Comparison of ENCODE assay signal across 8 mouse cellular contexts in the genomic region with DNA sequence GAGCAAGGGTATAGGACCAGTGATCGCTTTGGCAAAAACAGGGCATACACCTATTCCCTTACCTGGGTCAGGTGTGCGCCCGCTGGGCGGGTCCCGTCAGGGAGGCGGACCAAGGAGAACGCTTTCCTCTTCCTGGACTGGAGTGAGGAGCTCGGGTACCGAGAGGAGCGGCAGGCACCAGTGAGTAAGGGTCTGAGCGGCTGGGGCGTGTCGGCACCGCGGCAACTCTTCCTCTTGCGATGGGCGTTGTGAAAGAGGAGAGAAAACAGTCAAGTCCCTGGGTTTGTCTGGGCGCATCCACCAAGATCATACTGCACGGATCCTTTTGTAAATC. TPM values are rescaled to one million over a fixed set of nuclear protein-coding genes. Genes with fewer than 3 reads are reported as not detected.
DNase-seq lines count a peak whose midpoint lies in the region; ATAC-seq and TF ChIP-seq lines count a peak whose summit lies in the region.

No protein-coding gene starts in this region.

- peak overlapping the region; percentile 51 for H3K9ac ChIP-seq in limb, embryonic 15.5 days
- peak overlapping the region; percentile 87 for H3K9ac ChIP-seq in midbrain, embryonic 13.5 days (replicated peaks)

- no peak for TF ChIP-seq CTCF in kidney, adult 2 months (conservative IDR thresholded peaks at IDR 0.05; ENCODE audit: insufficient read depth, insufficient read length, low read depth, low read length)

- peak; percentile 57 for ATAC-seq in limb, embryonic 15.5 days (ENCODE audit: insufficient number of reproducible peaks, low FRiP score, low TSS enrichment, low read depth)
- peak; percentile 79 for ATAC-seq in midbrain, embryonic 13.5 days

- H3K27me3 ChIP-seq in heart, embryonic 10.5 days (ENCODE audit: insufficient read depth, poor library complexity, severe bottlenecking): no peaks in the 10 kb centered on the region
- H3K27me3 ChIP-seq in kidney, adult 2 months (replicated peaks; ENCODE audit: control insufficient read depth, insufficient read depth, low read length): no peaks in the 10 kb centered on the region
- no peaks in the 10 kb centered on the region for H3K27me3 ChIP-seq in limb, embryonic 15.5 days
- no peaks in the 10 kb centered on the region for H3K27me3 ChIP-seq in midbrain, embryonic 13.5 days
- no peaks in the 10 kb centered on the region for H3K27me3 ChIP-seq in splenic B cell, adult 2 months (ENCODE audit: control insufficient read depth, insufficient read depth, low read length, poor library complexity, severe bottlenecking)

- peak; percentile 41 for TF ChIP-seq POLR2A in kidney, adult 2 months (IDR thresholded peaks at IDR 0.05; ENCODE audit: low read depth, low read length)

- peak overlapping the region; percentile 80 for H3K4me3 ChIP-seq in heart, embryonic 10.5 days
- H3K4me3 ChIP-seq in kidney, adult 2 months (ENCODE audit: insufficient read depth, low read depth, low read length): peak overlapping the region; percentile 94
- H3K4me3 ChIP-seq in limb, embryonic 15.5 days: peak overlapping the region; percentile 72
- H3K4me3 ChIP-seq in midbrain, embryonic 13.5 days (replicated peaks): peak overlapping the region; percentile 64

- intact Hi-C loops in heart, postnatal 10 days (cut with DNase I): no loop called here

- WGBS in heart, embryonic 10.5 days: 2% methylated on average over 19 of the region's 19 CpGs
- under 1% methylated on average over 19 of the region's 19 CpGs for WGBS in kidney, adult 2 months
- WGBS in limb, embryonic 15.5 days: under 1% methylated on average over 19 of the region's 19 CpGs
- WGBS in midbrain, embryonic 13.5 days: under 1% methylated on average over 19 of the region's 19 CpGs

- 0 out of 2 replicates have a peak, but pooled peaks cover 3% of the 10 kb centered on the region for H3K36me3 ChIP-seq in heart, embryonic 10.5 days
- no peaks in the 10 kb centered on the region for H3K36me3 ChIP-seq in kidney, adult 2 months (ENCODE audit: control insufficient read depth, insufficient read depth, low read length)
- 0 out of 2 replicates have a peak, but pooled peaks cover 2% of the 10 kb centered on the region for H3K36me3 ChIP-seq in limb, embryonic 15.5 days
- no peaks in the 10 kb centered on the region for H3K36me3 ChIP-seq in midbrain, embryonic 13.5 days
- H3K36me3 ChIP-seq in splenic B cell, adult 2 months (ENCODE audit: control insufficient read depth, insufficient read depth, low read length, poor library complexity, severe bottlenecking): no peaks in the 10 kb centered on the region

- peak overlapping the region; percentile 91 for H3K27ac ChIP-seq in heart, embryonic 10.5 days
- H3K27ac ChIP-seq in kidney, adult 2 months (ENCODE audit: insufficient read depth, low read depth, low read length): peak overlapping the region; percentile 95
- H3K27ac ChIP-seq in limb, embryonic 15.5 days: no peak overlapping the region
- no peak overlapping the region for H3K27ac ChIP-seq in midbrain, embryonic 13.5 days

- H3K9me3 ChIP-seq in heart, embryonic 10.5 days: no peaks in the 10 kb centered on the region
- no peaks in the 10 kb centered on the region for H3K9me3 ChIP-seq in limb, embryonic 15.5 days
- H3K9me3 ChIP-seq in midbrain, embryonic 13.5 days: no peaks in the 10 kb centered on the region

- H3K4me2 ChIP-seq in limb, embryonic 15.5 days: peak overlapping the region; percentile 83
- H3K4me2 ChIP-seq in midbrain, embryonic 13.5 days (replicated peaks): peak overlapping the region; percentile 90

- peaks cover 6% of the 10 kb centered on the region for H3K4me1 ChIP-seq in heart, embryonic 10.5 days
- peaks cover 10% of the 10 kb centered on the region; the same call in 1 of the 2 replicates for H3K4me1 ChIP-seq in kidney, adult 2 months (ENCODE audit: control insufficient read depth, insufficient read depth, low read length)
- peaks cover 10% of the 10 kb centered on the region for H3K4me1 ChIP-seq in limb, embryonic 15.5 days
- H3K4me1 ChIP-seq in midbrain, embryonic 13.5 days (replicated peaks): peaks cover 25% of the 10 kb centered on the region

- peak; percentile 79 for DNase-seq in heart, embryonic 10.5 days (ENCODE audit: low spot score)
- DNase-seq in heart, postnatal 10 days: no peak
- peak; percentile 22 to 39 for DNase-seq in cerebellum, postnatal 4 days (ENCODE audit: low spot score in 2 of 2)
- DNase-seq in gastrocnemius, postnatal 10 days: peak; percentile 22
- DNase-seq in kidney, adult 2 months: peak; percentile 86
- peak; percentile 38 for DNase-seq in splenic B cell, adult 2 months (ENCODE audit: low read depth, low spot score)

RNA-seq across cellular contexts. Expression of gene Sh3yl1, which starts 0.5 kb away (rescaled TPM):
- 11.3 and 11.5 TPM in 2 replicates for polyA plus RNA-seq in heart, embryonic 10.5 days (2016; fragmentation: Nextera tagmentation; extraction: Ambion mirVana)
- total RNA-seq in heart, postnatal 10 days (2021): 1 to 10 TPM; 2.6 to 2.8 TPM
- total RNA-seq in gastrocnemius, postnatal 10 days (2021): 1 to 10 TPM; 1.9 to 2.7 TPM
- 11.6 and 13.5 TPM in 2 replicates for polyA plus RNA-seq in kidney, adult 2 months (2012; rRNA removed)
- 14.7 and 15.3 TPM in 2 replicates for polyA plus RNA-seq in limb, embryonic 15.5 days (2015; fragmentation: Nextera tagmentation; extraction: Ambion mirVana)
- 37.7 and 41.2 TPM in 2 replicates for polyA plus RNA-seq in midbrain, embryonic 13.5 days (2015; fragmentation: Nextera tagmentation; extraction: Ambion mirVana)

RNA-seq across cellular contexts. Expression of gene Acp1, which starts 0.6 kb away (rescaled TPM):
- polyA plus RNA-seq in heart, embryonic 10.5 days (2016; fragmentation: Nextera tagmentation; extraction: Ambion mirVana): 166 and 176 TPM in 2 replicates
- 10 to 100 TPM; 43.1 to 44.8 TPM for total RNA-seq in heart, postnatal 10 days (2021)
- 10 to 100 TPM; 41.4 to 49.6 TPM for total RNA-seq in gastrocnemius, postnatal 10 days (2021)
- 9.6 and 12.2 TPM in 2 replicates for polyA plus RNA-seq in kidney, adult 2 months (2012; rRNA removed)
- 132 and 146 TPM in 2 replicates for polyA plus RNA-seq in limb, embryonic 15.5 days (2015; fragmentation: Nextera tagmentation; extraction: Ambion mirVana)
- 137 and 163 TPM in 2 replicates for polyA plus RNA-seq in midbrain, embryonic 13.5 days (2015; fragmentation: Nextera tagmentation; extraction: Ambion mirVana)

RNA-seq across cellular contexts. Expression of gene Alkal2, which starts 27.9 kb away (rescaled TPM):
- polyA plus RNA-seq in heart, embryonic 10.5 days (2016; fragmentation: Nextera tagmentation; extraction: Ambion mirVana): 0.10 TPM in 1 of 2 replicates, not detected in the other
- total RNA-seq in heart, postnatal 10 days (2021): under 1 TPM; 0.34 to 0.35 TPM
- under 1 TPM; 0.63 to 0.87 TPM for total RNA-seq in gastrocnemius, postnatal 10 days (2021)
- 0.41 and 0.87 TPM in 2 replicates for polyA plus RNA-seq in kidney, adult 2 months (2012; rRNA removed)
- polyA plus RNA-seq in limb, embryonic 15.5 days (2015; fragmentation: Nextera tagmentation; extraction: Ambion mirVana): 1.5 and 2.1 TPM in 2 replicates
- polyA plus RNA-seq in midbrain, embryonic 13.5 days (2015; fragmentation: Nextera tagmentation; extraction: Ambion mirVana): 0.27 TPM in 1 of 2 replicates, not detected in the other

Comparison
In these comparisons a context has a peak if more than half of its experiments do, and no peak if none do; other contexts are left out.
1. DNase-seq: peak in heart, embryonic 10.5 days (single experiment), cerebellum, postnatal 4 days (2 of 2), gastrocnemius, postnatal 10 days (single experiment), kidney, adult 2 months (single experiment) and splenic B cell, adult 2 months (single experiment); none in heart, postnatal 10 days (0 of 2).
2. H3K27ac ChIP-seq: peak in heart, embryonic 10.5 days (single experiment) and kidney, adult 2 months (single experiment); none in limb, embryonic 15.5 days (single experiment) and midbrain, embryonic 13.5 days (single experiment).
3. RNA of gene Acp1, which starts 0.6 kb away (polyA plus RNA-seq): 166 to 176 TPM in heart, embryonic 10.5 days, 132 to 146 TPM in limb, embryonic 15.5 days and 137 to 163 TPM in midbrain, embryonic 13.5 days; 9.6 to 12.2 TPM in kidney, adult 2 months; every median in the first group is over 10 times any median in the second.
4. Peak in every context shown above with its lines, with median percentiles within 50 percentile points of each other: H3K4me3 ChIP-seq.